In the genomic region with DNA sequence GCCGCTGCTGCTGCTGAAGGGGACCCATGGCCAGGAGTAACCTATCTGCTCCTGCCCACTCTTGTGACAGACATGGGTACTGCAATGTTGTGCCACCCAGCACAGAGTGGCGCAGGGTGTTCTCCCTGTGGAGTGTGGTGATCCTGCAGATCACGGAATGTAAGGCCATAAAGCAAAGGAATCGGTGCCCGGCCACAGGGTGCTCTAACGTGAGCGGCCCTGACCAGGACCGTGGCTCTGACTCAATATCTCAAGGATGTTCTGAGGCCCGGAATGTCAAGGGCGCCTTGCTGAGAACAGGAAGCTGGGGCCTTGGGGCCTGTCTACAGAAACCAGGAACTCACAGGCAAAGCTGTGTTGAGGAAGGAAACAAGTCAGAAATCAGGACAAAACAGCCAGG, we compare ENCODE assay signal across 9 mouse cellular contexts. TPM values are rescaled to one million over a fixed set of nuclear protein-coding genes. Genes with fewer than 3 reads are reported as not detected.
DNase-seq lines count a peak whose midpoint lies in the region; ATAC-seq and TF ChIP-seq lines count a peak whose summit lies in the region.
"Had no signal": no experiment of that assay in that cellular context is flagged by ENCODE, and none has a peak within 500 bp of the region (broad histone marks: within the 10 kb centered on the region; RNA-seq: fewer than 3 reads in every experiment).

No protein-coding gene starts in this region.

- H3K9me3 ChIP-seq in neural tube, embryonic 13.5 days, result no peaks in the 10 kb centered on the region
- no peaks in the 10 kb centered on the region for H3K9me3 ChIP-seq in neural tube, embryonic 15.5 days (replicated peaks)
- H3K9me3 ChIP-seq: hindbrain, embryonic 15.5 days had no signal

- peaks cover 12% of the 10 kb centered on the region for H3K4me1 ChIP-seq in neural tube, embryonic 13.5 days (replicated peaks)
- peaks cover 12% of the 10 kb centered on the region; the same call in 1 of the 2 replicates for H3K4me1 ChIP-seq in neural tube, embryonic 15.5 days
- H3K4me1 ChIP-seq in liver, adult 2 months (ENCODE audit: control insufficient read depth, insufficient read depth, low read length), result peaks cover 59% of the 10 kb centered on the region

- TF ChIP-seq POLR2A in liver, adult 2 months (IDR thresholded peaks at IDR 0.05; ENCODE audit: extremely low read depth, insufficient read depth, low read length), result no peak

- no peaks in the 10 kb centered on the region for H3K79me2 ChIP-seq in liver, adult 2 months (ENCODE audit: control insufficient read depth, insufficient read depth, low read length)

- H3K27me3 ChIP-seq in neural tube, embryonic 13.5 days, result no peaks in the 10 kb centered on the region
- H3K27me3 ChIP-seq in neural tube, embryonic 15.5 days (replicated peaks), result no peaks in the 10 kb centered on the region
- no peaks in the 10 kb centered on the region for H3K27me3 ChIP-seq in liver, adult 2 months (ENCODE audit: control insufficient read depth, insufficient read depth, low read length)
- H3K27me3 ChIP-seq: hindbrain, embryonic 15.5 days had no signal

- WGBS in neural tube, embryonic 13.5 days, result 83% methylated on average over 10 of the region's 10 CpGs
- WGBS in neural tube, embryonic 15.5 days, result 88% methylated on average over 10 of the region's 10 CpGs
- 45% methylated on average over 10 of the region's 10 CpGs for WGBS in liver, adult 2 months

- H3K4me3 ChIP-seq in neural tube, embryonic 13.5 days, result no peak overlapping the region
- no peak overlapping the region for H3K4me3 ChIP-seq in neural tube, embryonic 15.5 days (replicated peaks)
- no peak overlapping the region for H3K4me3 ChIP-seq in liver, adult 2 months (ENCODE audit: insufficient read depth, low read depth, low read length)
- H3K4me3 ChIP-seq: hindbrain, embryonic 15.5 days had no signal

- H3K9ac ChIP-seq in neural tube, embryonic 13.5 days, result no peak overlapping the region
- H3K9ac ChIP-seq in neural tube, embryonic 15.5 days (replicated peaks), result no peak overlapping the region
- H3K9ac ChIP-seq in liver, adult 2 months (ENCODE audit: low read depth, low read length), result peak overlapping the region; percentile 12; the same call in 1 of the 2 replicates
- H3K9ac ChIP-seq: hindbrain, embryonic 15.5 days had no signal

- H3K36me3 ChIP-seq in neural tube, embryonic 13.5 days, result no peaks in the 10 kb centered on the region
- no peaks in the 10 kb centered on the region for H3K36me3 ChIP-seq in neural tube, embryonic 15.5 days
- H3K36me3 ChIP-seq in liver, adult 2 months (ENCODE audit: control insufficient read depth, insufficient read depth, low read length), result no peaks in the 10 kb centered on the region
- H3K36me3 ChIP-seq: hindbrain, embryonic 15.5 days had no signal

- no peak for ATAC-seq in neural tube, embryonic 13.5 days (ENCODE audit: low read depth)
- no peak for ATAC-seq in neural tube, embryonic 15.5 days (ENCODE audit: low FRiP score)
- ATAC-seq in neutrophil, adult 5-6 weeks (ENCODE audit: extremely low read depth, insufficient number of reproducible peaks, low FRiP score, poor library complexity, severe bottlenecking), result peak; percentile 31

- H3K4me2 ChIP-seq in neural tube, embryonic 13.5 days, result no peak overlapping the region
- H3K4me2 ChIP-seq in neural tube, embryonic 15.5 days, result no peak overlapping the region

- intact Hi-C loops in heart, postnatal 10 days (cut with DNase I), result no loop called here

- peak; percentile 35 for TF ChIP-seq CTCF in liver, adult 2 months (IDR thresholded peaks at IDR 0.05; ENCODE audit: low read depth, low read length)

- DNase-seq in heart, postnatal 10 days, result peak; percentile 62 to 66
- DNase-seq in liver, adult 2 months (ENCODE audit: extremely low read depth, low read depth, low spot score), result no peak
- no peak for DNase-seq in right cerebral cortex, postnatal 10 days (ENCODE audit: low spot score in 2 of 2)
- no peak for DNase-seq in neural tube, embryonic 10.5 days (ENCODE audit: extremely low spot score, low spot score)
- no peak for DNase-seq in layer of hippocampus, adult 9-11 months

- peak overlapping the region; percentile 74 for H3K27ac ChIP-seq in neural tube, embryonic 13.5 days (replicated peaks)
- H3K27ac ChIP-seq in neural tube, embryonic 15.5 days (replicated peaks), result no peak overlapping the region
- H3K27ac ChIP-seq in liver, adult 2 months (replicated peaks; ENCODE audit: insufficient read depth, low read depth, low read length), result peak overlapping the region; percentile 65
- H3K27ac ChIP-seq: hindbrain, embryonic 15.5 days had no signal

RNA-seq across cellular contexts. Expression of gene Osgin1, which starts 8.4 kb away (rescaled TPM):
- polyA plus RNA-seq in neural tube, embryonic 13.5 days (2015; fragmentation: Nextera tagmentation; extraction: Ambion mirVana), result 0.40 TPM in 1 of 2 replicates, not detected in the other
- 0.35 and 0.82 TPM in 2 replicates for polyA plus RNA-seq in neural tube, embryonic 15.5 days (2015; fragmentation: Nextera tagmentation; extraction: Ambion mirVana)
- 1 to 10 TPM in 1 of 2 experiments, under 1 TPM in 1; 0.98 to 2.0 TPM for total RNA-seq in heart, postnatal 10 days (2021)
- 9.6 and 33.0 TPM in 2 replicates for total RNA-seq in liver, adult 2 months (2014; rRNA removed)
- polyA plus RNA-seq in liver, adult 2 months (2012; rRNA removed), result 211 and 649 TPM in 2 replicates
- total RNA-seq in neutrophil, adult 5-6 weeks (2017), result 33.6 and 37.2 TPM in 2 replicates

RNA-seq across cellular contexts. Expression of gene Necab2, which starts 21.0 kb away (rescaled TPM):
- polyA plus RNA-seq in neural tube, embryonic 13.5 days (2015; fragmentation: Nextera tagmentation; extraction: Ambion mirVana), result 39.6 and 41.7 TPM in 2 replicates
- polyA plus RNA-seq in neural tube, embryonic 15.5 days (2015; fragmentation: Nextera tagmentation; extraction: Ambion mirVana), result 35.3 and 45.3 TPM in 2 replicates
- not detected for total RNA-seq in heart, postnatal 10 days (2021)
- total RNA-seq in liver, adult 2 months (2014; rRNA removed), result 0.07 TPM in 1 of 2 replicates, not detected in the other
- polyA plus RNA-seq in liver, adult 2 months (2012; rRNA removed), result 0.11 TPM in 1 of 2 replicates, not detected in the other
- total RNA-seq in neutrophil, adult 5-6 weeks (2017), result not detected in 2 replicates

RNA-seq across cellular contexts. Expression of gene Mlycd, which starts 30.9 kb away (rescaled TPM):
- polyA plus RNA-seq in neural tube, embryonic 13.5 days (2015; fragmentation: Nextera tagmentation; extraction: Ambion mirVana), result 11.0 and 15.6 TPM in 2 replicates
- 15.8 and 16.0 TPM in 2 replicates for polyA plus RNA-seq in neural tube, embryonic 15.5 days (2015; fragmentation: Nextera tagmentation; extraction: Ambion mirVana)
- 100 to 1,000 TPM in 1 of 2 experiments, 10 to 100 TPM in 1; 98.4 to 115 TPM for total RNA-seq in heart, postnatal 10 days (2021)
- 57.3 and 68.1 TPM in 2 replicates for total RNA-seq in liver, adult 2 months (2014; rRNA removed)
- polyA plus RNA-seq in liver, adult 2 months (2012; rRNA removed), result 112 and 115 TPM in 2 replicates
- total RNA-seq in neutrophil, adult 5-6 weeks (2017), result 10.9 and 11.8 TPM in 2 replicates

Comparison
In these comparisons a context has a peak if more than half of its experiments do, and no peak if none do; other contexts are left out.
1. DNase-seq: peak in heart, postnatal 10 days (2 of 2); none in liver, adult 2 months (single experiment), right cerebral cortex, postnatal 10 days (0 of 2), neural tube, embryonic 10.5 days (single experiment) and layer of hippocampus, adult 9-11 months (single experiment).